Mouse (Mus musculus) heart, postnatal 36 days (tissue): ENCODE measurements around the gene Olfr221. TPM values are rescaled to one million over a fixed set of nuclear protein-coding genes. Genes with fewer than 3 reads are reported as not detected.

Source experiments
- total RNA-seq, 2 experiments: library from RNA; stranded (reverse); gene quantifications; 2 replicates each; pipeline ENCODE4 v1.2.3; 2021

The Olfr221 gene
- total RNA-seq, 2 experiments from 2014 or later, result not detected

Other genes starting within 250 kb of the Olfr221 start
- not detected for gene AY358078, start 242.4 kb downstream of the Olfr221 start, total RNA-seq
- gene Ear6, start 188.8 kb downstream of the Olfr221 start, total RNA-seq, result not detected
- gene Mettl17, start 157.6 kb downstream of the Olfr221 start, total RNA-seq, result 10 to 100 TPM; 19.3 to 24.4 TPM
- under 1 TPM; 0.11 to 0.22 TPM for gene Slc39a2, start 149.6 kb downstream of the Olfr221 start, total RNA-seq
- 1,000 to 10,000 TPM; 1,444 to 1,487 TPM for gene Ndrg2, start 128.3 kb downstream of the Olfr221 start, total RNA-seq
- not detected for gene Tppp2, start 124.0 kb downstream of the Olfr221 start, total RNA-seq
- not detected for gene Rnase13, start 119.7 kb downstream of the Olfr221 start, total RNA-seq
- 10 to 100 TPM; 30.3 to 34.7 TPM for gene Arhgef40, start 57.7 kb downstream of the Olfr221 start, total RNA-seq
- gene Tmem253, start 26.8 kb downstream of the Olfr221 start, total RNA-seq, result 1 to 10 TPM; 2.1 to 2.3 TPM
- gene Zfp219, start 21.7 kb downstream of the Olfr221 start, total RNA-seq, result 10 to 100 TPM; 27.8 to 31.7 TPM
- gene Hnrnpc, start 61.6 kb upstream of the Olfr221 start, total RNA-seq, result 100 to 1,000 TPM; 125 to 133 TPM
- not detected for gene Rpgrip1, start 68.2 kb upstream of the Olfr221 start, total RNA-seq
- 10 to 100 TPM; 21.7 to 25.5 TPM for gene Supt16, start 155.0 kb upstream of the Olfr221 start, total RNA-seq
- gene Chd8, start 215.3 kb upstream of the Olfr221 start, total RNA-seq, result 10 to 100 TPM; 38.6 to 43.2 TPM
- 10 to 100 TPM; 35.7 to 38.8 TPM for gene Tox4, start 236.7 kb upstream of the Olfr221 start, total RNA-seq
- gene Rab2b, start 237.1 kb upstream of the Olfr221 start, total RNA-seq, result 1 to 10 TPM; 4.1 to 7.2 TPM